Mouse (Mus musculus): Measurements from ENCODE around the gene Sipa1l1. TPM values are rescaled to one million over a fixed set of nuclear protein-coding genes. Genes with fewer than 3 reads are reported as not detected.
"Not testable (repeated sequence)": the region's sequence is repeated elsewhere in the genome, so short reads cannot be mapped to it uniquely, and the experiment has no call there.

Sipa1l1 gene
- polyA plus RNA-seq, 1 experiment from 2014 or later: 14.3 TPM

DNA sequence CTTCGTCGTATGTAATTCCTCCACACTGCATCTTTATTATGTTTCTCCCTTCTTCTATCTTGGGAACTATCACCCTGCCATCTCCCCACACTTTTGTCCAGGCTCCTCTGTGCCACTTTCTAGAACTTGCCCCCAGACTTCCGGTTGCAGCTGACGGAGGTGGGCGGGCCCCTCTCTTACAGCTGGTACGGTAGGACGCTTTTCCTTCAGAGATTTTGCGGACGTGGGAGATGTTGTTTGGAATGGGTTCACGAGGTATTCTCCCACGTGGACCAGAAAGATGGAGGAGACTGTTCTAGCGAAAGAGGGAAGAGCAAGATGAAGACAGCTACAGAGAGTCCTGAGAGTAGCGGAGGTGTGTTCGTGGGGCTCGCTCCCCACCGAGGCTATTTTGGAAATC is 10.6 kb upstream of the Sipa1l1 start:
- Histone ChIP-seq H3K9me3 (no peaks in the 10 kb centered on the region), H3K4me1 (replicated peaks) (0 out of 2 replicates have a peak, but pooled peaks cover 2% of the 10 kb centered on the region), H3K4me3 (replicated peaks) (no peak overlapping the region), H3K36me3 (no peaks in the 10 kb centered on the region), H3K4me2 (replicated peaks) (no peak overlapping the region), H3K9ac (replicated peaks) (no peak overlapping the region), H3K27ac (no peak overlapping the region), H3K27me3 (no peaks in the 10 kb centered on the region)
- ATAC-seq: no peak
- WGBS: 96% methylated on average over 16 of the region's 16 CpGs

DNA sequence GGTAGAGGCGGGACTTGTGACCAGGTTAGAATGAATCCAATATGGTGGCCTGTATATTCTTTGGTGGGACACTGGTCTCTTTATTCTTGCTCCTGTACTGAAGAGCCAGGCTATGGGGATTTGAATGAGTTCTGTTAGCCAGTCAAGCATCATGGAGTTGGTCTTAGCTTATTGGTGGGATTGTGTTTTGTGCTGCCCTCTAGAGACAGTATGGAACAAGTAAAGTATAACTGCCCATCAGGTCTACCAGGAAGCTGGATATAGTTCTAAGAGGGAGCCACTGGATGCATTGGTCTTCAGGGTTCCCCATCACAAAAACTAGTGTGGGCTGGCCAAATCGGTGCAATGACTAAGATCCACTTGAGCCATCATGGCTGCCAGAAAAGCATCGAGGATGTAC is 9.7 kb upstream of the Sipa1l1 start:
- WGBS: 96% methylated on average over 3 of the region's 3 CpGs
- Histone ChIP-seq H3K27ac (no peak overlapping the region), H3K9ac (replicated peaks) (no peak overlapping the region), H3K36me3 (no peaks in the 10 kb centered on the region), H3K4me2 (replicated peaks) (no peak overlapping the region), H3K4me3 (replicated peaks) (no peak overlapping the region), H3K27me3 (0 out of 2 replicates have a peak, but pooled peaks cover 2% of the 10 kb centered on the region), H3K9me3 (no peaks in the 10 kb centered on the region), H3K4me1 (replicated peaks) (0 out of 2 replicates have a peak, but pooled peaks cover 2% of the 10 kb centered on the region)
- ATAC-seq: no peak

DNA sequence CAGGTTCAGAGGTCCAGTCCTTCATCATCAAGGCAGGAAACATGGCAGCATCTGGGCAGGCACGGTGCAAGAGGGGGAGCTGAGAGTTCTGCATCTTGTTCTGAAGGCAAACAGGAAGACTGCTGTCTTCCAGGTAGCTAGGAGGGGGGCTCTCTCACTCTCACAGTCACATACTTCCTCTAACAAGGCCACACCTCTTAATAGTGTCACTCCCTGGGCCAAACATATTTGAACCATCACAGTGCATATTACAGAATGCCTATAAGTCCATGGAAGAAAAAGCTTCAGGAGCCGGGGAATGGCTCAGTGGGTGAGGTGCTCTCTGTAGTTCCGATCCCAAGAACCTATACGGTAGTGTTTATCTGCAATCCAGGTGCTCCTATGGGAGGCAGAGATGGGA is 3.5 kb upstream of the Sipa1l1 start:
- no peak overlapping the region for H3K9ac ChIP-seq (replicated peaks)
- no peaks in the 10 kb centered on the region for H3K9me3 ChIP-seq
- H3K27me3 ChIP-seq: 0 out of 2 replicates have a peak, but pooled peaks cover 10% of the 10 kb centered on the region
- peaks cover 21% of the 10 kb centered on the region for H3K4me1 ChIP-seq (replicated peaks)
- no peak for ATAC-seq
- H3K27ac ChIP-seq: no peak overlapping the region
- no peaks in the 10 kb centered on the region for H3K36me3 ChIP-seq
- H3K4me3 ChIP-seq (replicated peaks): no peak overlapping the region
- peak overlapping the region; percentile 42 for H3K4me2 ChIP-seq (replicated peaks)
- 83% methylated on average over 4 of the region's 4 CpGs for WGBS

DNA sequence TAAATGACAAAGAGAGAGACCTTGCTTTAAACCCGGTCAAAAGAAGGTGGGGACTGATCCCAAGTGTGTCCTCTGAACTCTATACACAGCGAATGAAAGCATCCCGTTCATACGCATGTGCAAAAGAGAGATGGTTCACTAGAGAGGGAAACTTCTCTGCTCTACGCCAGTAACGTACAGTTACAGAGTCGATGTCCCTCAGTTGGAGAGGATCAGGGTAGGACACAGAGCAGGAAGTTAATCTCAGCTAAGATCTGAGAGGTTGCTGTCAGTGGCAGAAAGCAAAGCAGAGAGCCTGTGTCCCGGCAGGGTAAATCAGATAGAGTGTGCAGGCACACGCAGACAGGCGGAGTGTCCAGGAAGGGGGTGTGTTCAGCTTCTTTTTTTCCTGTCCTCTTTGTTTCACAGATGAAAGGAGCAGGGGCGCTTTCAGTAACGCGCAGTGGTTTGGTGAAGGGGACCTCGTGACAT is 3.0 kb upstream of the Sipa1l1 start:
- peaks cover 23% of the 10 kb centered on the region for H3K4me1 ChIP-seq (replicated peaks)
- H3K4me3 ChIP-seq (replicated peaks): no peak overlapping the region
- no peak overlapping the region for H3K27ac ChIP-seq
- no peak; the same call in 1 of the 2 replicates for ATAC-seq
- H3K36me3 ChIP-seq: no peaks in the 10 kb centered on the region
- H3K9me3 ChIP-seq: no peaks in the 10 kb centered on the region
- H3K4me2 ChIP-seq (replicated peaks): peak overlapping the region; percentile 42
- H3K9ac ChIP-seq (replicated peaks): peak overlapping the region; percentile 29; the same call in 1 of the 2 replicates
- 22% methylated on average over 14 of the region's 14 CpGs for WGBS
- H3K27me3 ChIP-seq: 0 out of 2 replicates have a peak, but pooled peaks cover 10% of the 10 kb centered on the region

DNA sequence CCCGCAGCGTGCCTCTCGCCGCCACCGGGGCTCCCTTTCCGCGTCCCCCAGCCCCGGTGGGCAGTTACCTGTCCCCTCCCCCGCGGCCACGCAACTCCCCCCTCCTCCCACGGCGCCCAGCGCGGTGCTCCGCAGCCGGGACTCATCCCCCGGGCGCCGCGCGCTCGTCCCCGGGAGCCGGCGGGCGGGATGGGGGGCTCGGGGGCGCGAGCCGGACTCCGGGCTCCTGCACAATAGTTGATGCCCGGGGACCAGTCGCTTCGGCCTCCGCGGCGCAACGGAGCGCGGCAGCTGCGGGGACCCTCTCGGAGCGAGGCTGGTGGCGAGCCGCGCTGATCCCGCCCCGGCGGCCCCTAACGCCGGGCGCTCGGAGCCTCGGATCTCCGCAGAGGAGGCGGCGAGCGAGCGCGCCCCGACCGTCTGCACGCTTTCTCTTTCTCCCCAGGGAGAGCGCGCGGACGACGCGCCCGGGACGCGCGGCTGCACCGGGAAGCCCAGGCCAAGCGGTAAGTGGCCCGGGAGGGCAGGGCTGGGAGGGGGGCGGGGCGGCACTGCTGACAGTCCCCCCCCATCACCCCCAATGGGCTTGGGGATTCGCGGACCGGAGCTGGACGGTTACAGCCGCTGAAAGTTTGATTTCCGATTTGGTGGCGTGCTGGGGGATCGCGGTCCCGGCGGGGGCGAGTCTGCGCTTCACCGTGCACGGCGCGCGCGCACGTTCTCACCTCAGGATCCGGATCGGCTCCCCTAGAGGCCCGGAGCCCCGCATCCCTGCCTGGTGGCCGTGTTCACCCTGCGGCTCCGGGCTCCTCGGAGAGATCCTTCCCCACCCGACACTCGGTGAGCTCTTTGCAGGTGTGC is 681 bp downstream of the Sipa1l1 start:
- Histone ChIP-seq H3K9ac (replicated peaks) (peak overlapping the region; percentile 91), H3K4me1 (replicated peaks) (peaks cover 38% of the 10 kb centered on the region), H3K9me3 (no peaks in the 10 kb centered on the region), H3K27me3 (0 out of 2 replicates have a peak, but pooled peaks cover 6% of the 10 kb centered on the region), H3K4me3 (replicated peaks) (peak overlapping the region; percentile 87), H3K4me2 (replicated peaks) (peak overlapping the region; percentile 96), H3K27ac (peak overlapping the region; percentile 94), H3K36me3 (no peaks in the 10 kb centered on the region)
- ATAC-seq: peak; percentile 71
- under 1% methylated on average over 70 of the region's 109 CpGs for WGBS

DNA sequence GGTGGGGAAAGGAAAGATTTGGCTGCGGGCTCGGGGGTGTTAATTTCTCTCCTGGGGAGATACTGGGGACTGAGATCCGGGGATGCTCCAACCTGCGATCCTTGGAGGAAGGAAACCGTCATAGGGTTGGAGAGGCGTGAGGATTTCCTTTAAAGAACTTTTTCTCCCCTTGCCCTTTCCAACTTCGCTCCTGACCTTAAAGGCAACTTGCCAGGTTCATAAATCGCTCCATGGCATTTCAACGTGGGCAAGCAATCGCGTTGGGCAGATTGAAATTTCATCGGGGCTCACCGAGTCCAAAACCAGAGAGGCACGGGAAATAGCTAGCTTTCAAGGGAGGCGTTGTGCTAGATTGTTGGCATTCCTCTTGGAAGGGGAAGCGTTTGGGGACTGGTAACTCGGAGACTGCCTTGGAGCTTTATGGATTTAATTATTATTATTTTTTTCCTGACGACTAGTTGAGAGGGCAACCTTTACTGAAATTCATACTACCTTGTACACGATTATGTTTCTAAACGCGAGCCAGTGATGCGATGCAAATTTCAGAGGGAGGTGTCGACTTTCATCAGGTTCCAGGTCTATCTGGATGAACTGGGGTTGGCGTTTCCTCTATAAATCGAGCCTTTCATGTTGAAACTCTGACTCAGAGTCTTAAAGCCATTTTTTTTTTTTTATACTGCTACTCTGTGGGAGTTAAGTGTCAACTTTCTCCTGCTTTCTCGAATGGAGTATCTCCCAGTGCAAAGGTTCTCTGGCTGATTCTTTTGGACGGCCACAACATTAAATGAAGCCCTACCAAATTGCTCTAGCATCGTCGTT is 1.6 kb downstream of the Sipa1l1 start:
- H3K4me3 ChIP-seq (replicated peaks): peak overlapping the region; percentile 87
- no peak for ATAC-seq
- WGBS: 2% methylated on average over 29 of the region's 29 CpGs
- no peaks in the 10 kb centered on the region for H3K36me3 ChIP-seq
- peaks cover 38% of the 10 kb centered on the region for H3K4me1 ChIP-seq (replicated peaks)
- no peaks in the 10 kb centered on the region for H3K9me3 ChIP-seq
- H3K4me2 ChIP-seq (replicated peaks): peak overlapping the region; percentile 96
- 0 out of 2 replicates have a peak, but pooled peaks cover 4% of the 10 kb centered on the region for H3K27me3 ChIP-seq
- peak overlapping the region; percentile 91 for H3K9ac ChIP-seq (replicated peaks)
- peak overlapping the region; percentile 94 for H3K27ac ChIP-seq

DNA sequence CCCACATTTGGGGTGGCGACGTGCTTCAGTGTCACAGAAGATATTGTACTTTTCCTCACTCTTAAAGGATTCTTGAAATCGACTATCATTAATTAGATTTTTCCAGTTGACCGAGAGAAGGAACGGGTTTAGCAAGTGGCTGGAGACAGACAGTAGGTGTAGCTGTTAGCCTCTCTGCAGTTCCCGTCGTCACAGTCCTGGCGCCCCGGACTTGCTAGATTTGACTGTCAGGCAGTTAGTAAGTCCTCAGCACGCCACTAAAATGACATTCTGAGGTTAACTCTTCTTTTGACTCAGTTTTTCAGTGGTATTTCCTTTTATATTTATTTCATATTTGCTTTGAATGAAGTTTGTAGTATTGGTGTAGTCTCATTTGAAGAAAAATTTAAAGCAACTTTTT is 2.5 kb downstream of the Sipa1l1 start:
- H3K27ac ChIP-seq: no peak overlapping the region
- H3K4me2 ChIP-seq (replicated peaks): peak overlapping the region; percentile 96
- no peaks in the 10 kb centered on the region for H3K9me3 ChIP-seq
- peak overlapping the region; percentile 87 for H3K4me3 ChIP-seq (replicated peaks)
- 24% methylated on average over 10 of the region's 10 CpGs for WGBS
- 0 out of 2 replicates have a peak, but pooled peaks cover 4% of the 10 kb centered on the region for H3K27me3 ChIP-seq
- ATAC-seq: no peak
- no peaks in the 10 kb centered on the region for H3K36me3 ChIP-seq
- H3K9ac ChIP-seq (replicated peaks): no peak overlapping the region
- H3K4me1 ChIP-seq (replicated peaks): peaks cover 29% of the 10 kb centered on the region

DNA sequence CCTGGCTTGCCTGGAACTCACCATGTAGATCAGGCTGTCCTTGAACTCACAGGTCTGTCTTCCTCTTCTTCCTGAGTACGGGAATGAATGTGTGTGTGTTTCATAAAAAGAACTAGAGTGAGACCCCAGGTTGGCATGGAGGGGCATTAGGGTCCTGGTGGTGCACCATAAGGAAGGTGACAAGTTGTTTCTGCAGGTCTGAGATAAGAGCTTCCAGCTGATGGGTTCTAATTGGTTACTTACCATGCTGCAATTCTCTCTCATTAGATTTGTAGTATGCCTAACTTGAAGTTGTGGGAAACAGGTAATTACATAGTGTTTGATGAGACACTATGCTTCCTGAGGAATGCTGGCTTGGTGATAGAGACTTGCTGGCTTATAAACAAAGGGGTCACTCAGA is 4.5 kb downstream of the Sipa1l1 start:
- H3K9ac ChIP-seq (replicated peaks): no peak overlapping the region
- no peaks in the 10 kb centered on the region for H3K36me3 ChIP-seq
- WGBS: 94% methylated on average over 1 of the region's 1 CpGs
- no peak for ATAC-seq
- H3K9me3 ChIP-seq: no peaks in the 10 kb centered on the region
- H3K27ac ChIP-seq: no peak overlapping the region
- H3K27me3 ChIP-seq: no peaks in the 10 kb centered on the region
- H3K4me1 ChIP-seq (replicated peaks): peaks cover 26% of the 10 kb centered on the region
- H3K4me2 ChIP-seq (replicated peaks): no peak overlapping the region
- no peak overlapping the region for H3K4me3 ChIP-seq (replicated peaks)

DNA sequence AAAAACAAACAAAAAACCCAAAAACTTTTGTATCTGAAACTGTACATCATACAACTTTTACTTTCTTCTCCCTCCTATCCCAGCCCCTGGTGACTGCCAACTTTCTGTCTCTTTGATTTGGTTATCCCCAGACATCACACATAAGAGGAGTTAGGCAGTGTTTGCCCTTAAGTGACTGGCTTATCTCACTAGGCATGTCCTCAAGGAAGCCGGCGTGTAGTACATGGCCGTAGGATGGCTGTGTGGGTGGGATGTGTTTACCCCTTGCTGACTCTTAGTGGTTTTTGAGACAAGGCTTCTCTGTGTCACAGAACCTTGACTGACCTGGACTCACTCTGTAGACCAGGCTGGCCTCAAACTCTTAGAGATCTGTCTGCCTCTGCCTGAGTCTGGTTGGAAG is 6.6 kb downstream of the Sipa1l1 start:
- Histone ChIP-seq H3K9ac (replicated peaks) (no peak overlapping the region), H3K4me3 (replicated peaks) (no peak overlapping the region), H3K27me3 (no peaks in the 10 kb centered on the region), H3K4me2 (replicated peaks) (no peak overlapping the region), H3K4me1 (replicated peaks) (peaks cover 19% of the 10 kb centered on the region), H3K36me3 (0 out of 2 replicates have a peak, but pooled peaks cover 6% of the 10 kb centered on the region), H3K9me3 (no peaks in the 10 kb centered on the region), H3K27ac (no peak overlapping the region)
- no peak for ATAC-seq
- WGBS: 95% methylated on average over 3 of the region's 3 CpGs

DNA sequence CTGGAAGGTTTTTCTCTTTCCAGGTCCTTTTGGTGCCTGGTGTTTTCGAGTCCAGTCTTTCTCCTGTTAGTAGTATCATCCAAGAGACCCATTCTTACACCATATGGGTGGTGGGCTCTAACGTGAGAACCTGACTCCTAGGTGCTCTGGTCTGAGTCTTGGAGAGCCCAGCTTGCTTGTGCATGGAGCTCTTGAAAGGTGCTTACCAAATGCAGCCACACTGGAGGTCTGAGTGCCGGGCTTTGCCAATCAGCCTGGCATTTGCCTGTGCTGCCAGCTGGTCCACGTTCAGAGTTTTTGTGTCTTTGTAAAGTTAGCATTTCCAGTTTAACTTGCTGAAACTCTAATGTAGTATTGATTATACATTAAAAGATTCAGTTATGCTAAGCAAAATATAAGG is 9.5 kb downstream of the Sipa1l1 start:
- 0 out of 2 replicates have a peak, but pooled peaks cover 4% of the 10 kb centered on the region for H3K4me1 ChIP-seq (replicated peaks)
- 88% methylated on average over 4 of the region's 4 CpGs for WGBS

DNA sequence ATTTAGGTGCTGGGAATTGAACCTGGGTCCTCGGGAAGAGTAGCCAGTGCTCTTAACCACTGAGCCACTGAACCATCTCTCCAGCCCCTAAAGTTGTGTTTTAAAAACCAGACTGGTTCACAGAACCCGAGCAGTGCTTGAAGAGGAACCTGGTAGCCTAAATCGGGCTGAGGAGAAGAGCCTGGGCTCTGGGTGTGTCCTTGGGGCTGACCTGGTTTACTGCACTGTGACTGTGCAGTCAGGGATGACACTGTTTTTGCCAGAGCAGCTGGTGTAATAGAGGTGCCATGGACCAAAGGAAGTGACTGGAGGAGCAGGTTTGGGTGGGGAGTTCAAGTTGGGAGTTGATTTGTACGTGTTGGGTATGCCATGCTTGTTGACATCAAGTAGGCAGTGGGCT is 10.5 kb downstream of the Sipa1l1 start:
- Histone ChIP-seq H3K9me3 (peaks cover 8% of the 10 kb centered on the region; the same call in 1 of the 2 replicates), H3K27ac (no peak overlapping the region), H3K4me3 (replicated peaks) (no peak overlapping the region), H3K27me3 (no peaks in the 10 kb centered on the region), H3K4me1 (replicated peaks) (no peaks in the 10 kb centered on the region), H3K9ac (replicated peaks) (no peak overlapping the region), H3K36me3 (peaks cover 20% of the 10 kb centered on the region), H3K4me2 (replicated peaks) (no peak overlapping the region)
- WGBS: 94% methylated on average over 4 of the region's 4 CpGs
- ATAC-seq: no peak

More for the DNA sequence above, 9.5 kb downstream of the Sipa1l1 start:
- Histone ChIP-seq H3K9ac (replicated peaks) (no peak overlapping the region), H3K4me2 (replicated peaks) (no peak overlapping the region), H3K9me3 (peaks cover 8% of the 10 kb centered on the region; the same call in 1 of the 2 replicates), H3K27me3 (no peaks in the 10 kb centered on the region), H3K4me3 (replicated peaks) (no peak overlapping the region), H3K27ac (no peak overlapping the region), H3K36me3 (peaks cover 20% of the 10 kb centered on the region)
- ATAC-seq: no peak

DNA sequence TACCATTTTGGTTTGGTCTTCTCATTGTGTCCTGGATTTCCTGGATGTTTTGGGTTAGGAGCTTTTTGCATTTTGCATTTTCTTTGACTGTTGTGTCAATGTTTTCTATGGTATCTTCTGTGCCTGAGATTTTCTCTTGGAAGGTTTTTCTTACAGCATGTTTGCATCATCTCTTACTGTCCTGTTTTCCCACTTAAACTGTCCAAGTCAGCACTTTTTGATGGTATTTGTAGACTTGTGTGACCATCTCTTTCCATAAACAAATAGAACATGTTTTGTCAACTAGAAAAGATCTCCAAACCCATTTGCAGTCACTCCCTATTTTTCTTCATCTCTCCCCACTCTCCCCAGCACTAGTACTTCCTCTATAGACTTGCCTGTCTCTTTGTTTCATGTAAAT is 17.0 kb downstream of the Sipa1l1 start:
- peaks cover 13% of the 10 kb centered on the region for H3K36me3 ChIP-seq
- ATAC-seq; H3K27me3 ChIP-seq; H3K4me3 ChIP-seq (replicated peaks); H3K9ac ChIP-seq (replicated peaks); H3K9me3 ChIP-seq; H3K4me1 ChIP-seq (replicated peaks); H3K27ac ChIP-seq; H3K4me2 ChIP-seq (replicated peaks): not testable (repeated sequence)
